Mouse (Mus musculus): Measurements from ENCODE around the gene Mboat1.

DNA sequence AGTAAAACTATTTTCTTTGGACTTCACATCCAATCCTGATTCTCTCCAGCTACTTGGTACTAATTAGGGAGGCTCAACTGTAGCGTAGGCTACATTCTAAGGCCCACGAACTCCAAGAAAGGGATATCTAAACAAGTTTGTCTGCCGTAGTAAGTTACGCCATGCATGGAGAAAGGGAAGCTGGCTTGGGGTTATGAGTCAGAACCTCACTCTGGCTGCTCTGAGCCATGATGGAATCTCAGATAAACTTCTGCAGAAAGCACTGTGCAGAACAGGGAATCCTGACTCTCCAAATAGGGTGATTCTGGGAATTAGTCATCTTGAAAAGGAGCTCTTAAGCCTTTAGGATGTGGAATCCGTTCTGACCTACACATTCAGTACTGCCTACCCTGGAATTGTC, 92.5 kb downstream of the Mboat1 start:
- TF ChIP-seq CTCF (IDR thresholded peaks at IDR 0.05; ENCODE audit: low read depth): no peak
- TF ChIP-seq EP300 (IDR thresholded peaks at IDR 0.05; ENCODE audit: low read depth): no peak
